Mouse (Mus musculus) heart, postnatal 0 days (tissue): ENCODE data around the gene Fancd2.

Experiments
- CTCF ChIP-seq: IDR thresholded peaks from 2 replicates; pipeline ENCODE4 v1.5.1; 2016; ENCODE audit warnings: antibody characterized with exemption, control low read depth, low read depth
- EP300 ChIP-seq: IDR thresholded peaks from 2 replicates; pipeline ENCODE4 v1.6.1; 2016; ENCODE audit warnings: antibody characterized with exemption, low read depth

- TF ChIP-seq CTCF (no peak), EP300 (no peak)
These were observed 112.5 kb downstream of the Fancd2 start for GRCm38 (mm10) chr6:113643967-113644366.
